Mouse (Mus musculus) thymus, postnatal 4 days (tissue): ENCODE data around the gene Rab5a.
"Not testable (repeated sequence)": the region's sequence is repeated elsewhere in the genome, so short reads cannot be mapped to it uniquely, and the experiment has no call there.

ENCODE experiments used
- DNase-seq: peaks from one replicate; pipeline ENCODE4 v3.0.0; 2021

Gene Rab5a

GRCm38 (mm10) chr17:53478858-53479603 is at the start of gene Rab5a:
TSS of gene Rab5a (plus strand) at chr17:53479234.
- DNase-seq, result peak; percentile 100

GRCm38 (mm10) chr17:53456152-53456551 is 22.9 kb upstream of the Rab5a start:
- DNase-seq, result no peak

GRCm38 (mm10) chr17:53456742-53457141 is 22.3 kb upstream of the Rab5a start:
- no peak for DNase-seq

- DNase-seq, result peak; percentile 85
These were observed 16.2 kb upstream of the Rab5a start, which contains the start of gene Efhb for GRCm38 (mm10) chr17:53462603-53463495. TSS of gene Efhb (minus strand) at chr17:53463321.

GRCm38 (mm10) chr17:53463496-53463840 is 15.6 kb upstream of the Rab5a start:
- DNase-seq, result no peak

GRCm38 (mm10) chr17:53465569-53465968 is 13.5 kb upstream of the Rab5a start:
- DNase-seq, result peak; percentile 62

- DNase-seq, result no peak
These were observed 10.3 kb upstream of the Rab5a start for GRCm38 (mm10) chr17:53468697-53469096.

GRCm38 (mm10) chr17:53478066-53478857 is 772 bp upstream of the Rab5a start:
- no peak for DNase-seq

- DNase-seq, result peak; percentile 70
These were observed 589 bp downstream of the Rab5a start for GRCm38 (mm10) chr17:53479604-53480041.

- DNase-seq, result peak; percentile 14
These were observed 1.4 kb downstream of the Rab5a start for GRCm38 (mm10) chr17:53480433-53480832.

- no peak for DNase-seq
These were observed 9.4 kb downstream of the Rab5a start for GRCm38 (mm10) chr17:53488291-53489006.

GRCm38 (mm10) chr17:53489007-53489378 is 10.0 kb downstream of the Rab5a start:
- no peak for DNase-seq

GRCm38 (mm10) chr17:53502966-53503365 is 23.9 kb downstream of the Rab5a start:
- no peak for DNase-seq

- no peak for DNase-seq
These were observed 33.4 kb downstream of the Rab5a start for GRCm38 (mm10) chr17:53512311-53512951.

GRCm38 (mm10) chr17:53519364-53519763 is 40.3 kb downstream of the Rab5a start:
- no peak for DNase-seq

GRCm38 (mm10) chr17:53520509-53520908 is 41.5 kb downstream of the Rab5a start:
- no peak for DNase-seq

- DNase-seq, result no peak
These were observed 49.0 kb downstream of the Rab5a start for GRCm38 (mm10) chr17:53528034-53528433.

- DNase-seq, result no peak
These were observed 52.1 kb downstream of the Rab5a start for GRCm38 (mm10) chr17:53531160-53531559.

- DNase-seq, result no peak
These were observed 53.4 kb downstream of the Rab5a start for GRCm38 (mm10) chr17:53532425-53532824.

GRCm38 (mm10) chr17:53539351-53539750 is 60.3 kb downstream of the Rab5a start, which contains the start of gene Pp2d1:
TSS of gene Pp2d1 (minus strand) at chr17:53539451.
- not testable (repeated sequence) for DNase-seq

- no peak for DNase-seq
These were observed 63.5 kb downstream of the Rab5a start for GRCm38 (mm10) chr17:53542536-53542935.
